Mouse (Mus musculus) erythroblast, adult 5-6 weeks (primary cell): Measurements from ENCODE around the gene Tmem219. TPM values are rescaled to one million over a fixed set of nuclear protein-coding genes. Genes with fewer than 3 reads are reported as not detected.
"Not testable (repeated sequence)": the region's sequence is repeated elsewhere in the genome, so short reads cannot be mapped to it uniquely, and the experiment has no call there.

ENCODE experiments used
- ATAC-seq: replicated peaks from 2 replicates; pipeline ENCODE4 v1.8.0; 2016; ENCODE audit warnings: moderate number of reproducible peaks, mild to moderate bottlenecking, moderate TSS enrichment, inconsistent platforms; ENCODE audit not compliant: poor library complexity, low FRiP score, severe bottlenecking
- total RNA-seq, 2 experiments: library from RNA; stranded (forward) in 1 of 2; stranded (reverse) in 1 of 2; fragments of 150-400 nt in 1 of 2; fragments of 200-764, 138-1000 nt in 1 of 2; gene quantifications; 2 replicates each; pipeline versions ENCODE4 v1.2.3 to v1.2.4; 2015 to 2017; ENCODE audit warnings: low replicate concordance in 2 of 2

The Tmem219 gene
- total RNA-seq, 2 experiments from 2014 or later = 4.0 to 6.8 TPM

- peak; percentile 94 for ATAC-seq
Measured at GRCm38 (mm10) chr7:126928384-126929037, 5.8 kb upstream of the Tmem219 start, which contains the start of gene Kctd13. Gene Kctd13, plus strand, starts transcription at chr7:126928879.

DNA sequence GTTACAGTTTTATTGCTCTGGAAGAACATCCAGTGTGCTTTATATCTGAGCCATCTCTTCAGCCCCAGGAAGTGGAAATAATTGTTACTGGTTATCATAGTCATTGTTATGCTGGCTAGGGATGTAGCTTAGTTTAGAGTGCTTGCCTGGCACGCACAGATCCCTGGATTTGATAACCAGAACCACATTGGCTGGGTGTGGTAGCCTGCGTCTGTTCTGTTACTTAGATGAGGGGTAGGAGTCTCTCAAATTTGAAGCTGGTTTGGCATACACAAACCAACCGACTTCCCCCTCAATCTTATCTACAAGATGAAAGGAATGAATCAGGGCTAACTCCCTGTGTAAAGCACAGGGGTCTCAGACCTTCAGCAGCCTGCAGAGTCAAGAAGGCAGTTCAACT lies 3.6 kb upstream of the Tmem219 start:
- no peak for ATAC-seq

GRCm38 (mm10) chr7:126923999-126924398 lies 1.3 kb upstream of the Tmem219 start:
- no peak for ATAC-seq

DNA sequence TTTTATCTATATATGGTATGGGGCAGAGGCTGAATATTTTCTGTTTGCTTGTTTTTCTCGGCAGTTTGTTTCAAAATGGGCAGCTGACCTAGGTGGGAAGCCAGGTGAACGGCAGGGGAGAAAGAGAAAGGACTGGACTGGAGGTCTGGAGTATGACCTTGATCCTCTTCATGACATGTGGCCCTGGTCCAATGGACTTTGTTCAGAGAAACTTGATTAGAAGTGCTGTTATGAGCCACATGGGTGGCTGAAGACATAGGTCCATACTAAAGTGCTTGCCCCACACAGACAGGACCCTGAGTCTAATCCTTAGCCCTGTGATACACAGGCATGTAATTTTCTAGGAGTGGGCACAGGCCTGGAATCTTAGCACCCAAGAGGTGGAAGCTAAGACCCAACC lies 1.2 kb downstream of the Tmem219 start:
- no peak for ATAC-seq

DNA sequence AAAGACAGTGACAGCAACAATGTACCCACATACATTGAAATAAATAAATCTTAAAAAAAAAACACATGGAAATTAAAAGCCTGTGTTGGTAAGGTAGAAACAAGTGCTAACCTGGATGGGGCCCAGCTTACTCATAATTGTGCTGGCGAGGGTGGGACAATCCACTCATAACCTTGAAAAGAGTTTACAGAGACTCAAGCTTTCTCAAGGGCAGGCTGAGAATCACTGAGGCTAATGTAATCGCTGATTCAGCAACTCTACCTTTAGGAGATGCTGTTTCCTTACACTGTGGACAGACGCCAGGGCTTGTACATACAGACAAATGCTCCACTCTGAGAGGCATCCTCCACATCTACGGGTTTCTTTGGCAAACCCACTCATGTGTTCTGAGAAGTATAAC lies 2.7 kb downstream of the Tmem219 start:
- no peak for ATAC-seq

DNA sequence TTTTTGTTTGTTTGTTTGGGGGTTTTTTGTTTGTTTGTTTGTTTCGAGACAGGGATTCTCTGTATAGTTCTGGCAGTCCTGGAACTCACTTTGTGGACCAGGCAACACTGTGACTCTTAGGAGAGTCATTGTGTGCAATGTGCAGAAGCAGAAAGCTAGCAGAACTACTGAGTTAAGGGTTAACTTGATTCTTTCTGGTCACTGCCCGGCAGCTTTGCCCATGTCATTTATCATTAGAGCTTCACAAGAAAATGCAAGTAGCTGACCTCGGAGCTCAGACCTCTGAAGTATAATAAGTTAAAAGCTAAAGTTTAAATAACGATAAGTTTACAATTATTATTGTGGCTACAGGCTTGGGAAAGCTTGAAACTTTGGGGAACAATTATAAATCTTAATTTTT lies 4.4 kb downstream of the Tmem219 start:
- ATAC-seq = not testable (repeated sequence)

GRCm38 (mm10) chr7:126914844-126915243 lies 7.9 kb downstream of the Tmem219 start:
- ATAC-seq = 0 out of 2 replicates have a peak, but pooled peaks have one; percentile 23

- ATAC-seq = peak; percentile 55; the same call in 1 of the 2 replicates
Measured at GRCm38 (mm10) chr7:126905590-126905989, 17.1 kb downstream of the Tmem219 start.

- ATAC-seq = not testable (repeated sequence)
Measured at GRCm38 (mm10) chr7:126899781-126900180, 22.9 kb downstream of the Tmem219 start.

GRCm38 (mm10) chr7:126898102-126898990 lies 24.4 kb downstream of the Tmem219 start:
- peak; percentile 94 for ATAC-seq

DNA sequence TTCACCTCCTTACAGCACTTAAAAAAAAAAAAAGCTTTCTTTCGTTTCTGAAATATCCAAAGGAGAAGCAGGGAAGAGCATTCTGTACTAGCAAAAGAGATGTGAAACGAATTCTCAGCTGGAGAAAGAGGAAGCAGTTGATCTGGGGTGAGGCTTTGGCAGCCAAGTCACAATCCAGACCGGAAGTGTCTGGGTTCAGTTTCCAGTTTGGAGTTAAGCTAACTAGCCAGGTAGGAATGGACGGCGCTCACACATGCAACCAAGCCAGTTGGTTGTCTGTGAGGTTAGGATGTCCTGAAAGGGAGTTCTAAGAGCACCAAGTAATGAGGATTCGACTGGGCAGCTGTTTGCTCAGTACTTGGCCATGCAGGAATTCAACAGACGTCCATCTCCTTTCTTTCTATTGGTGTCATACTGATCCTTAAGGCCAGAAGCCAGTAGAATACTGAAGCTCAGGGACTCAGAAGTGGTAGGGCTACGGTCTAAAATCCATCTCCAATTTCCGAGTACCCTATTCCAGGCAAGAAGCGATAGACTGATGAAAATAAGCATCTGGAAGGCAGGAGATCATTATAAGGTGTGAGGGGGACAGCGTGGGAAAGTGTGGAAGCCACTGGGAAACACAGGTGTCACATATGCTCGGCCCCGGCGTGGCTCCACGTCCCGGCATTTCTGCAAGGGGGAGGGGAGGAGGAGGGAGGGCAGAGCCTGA lies 25.2 kb downstream of the Tmem219 start:
- peak; percentile 73 for ATAC-seq

GRCm38 (mm10) chr7:126896912-126897311 lies 25.8 kb downstream of the Tmem219 start:
- no peak for ATAC-seq

GRCm38 (mm10) chr7:126888852-126889251 lies 33.9 kb downstream of the Tmem219 start:
- ATAC-seq = no peak

- ATAC-seq = no peak
Measured at GRCm38 (mm10) chr7:126887281-126887680, 35.4 kb downstream of the Tmem219 start.

GRCm38 (mm10) chr7:126884286-126885164 lies 38.2 kb downstream of the Tmem219 start, which contains the start of gene Taok2:
Gene Taok2, minus strand, starts transcription at chr7:126884703.
- peak; percentile 89 for ATAC-seq

DNA sequence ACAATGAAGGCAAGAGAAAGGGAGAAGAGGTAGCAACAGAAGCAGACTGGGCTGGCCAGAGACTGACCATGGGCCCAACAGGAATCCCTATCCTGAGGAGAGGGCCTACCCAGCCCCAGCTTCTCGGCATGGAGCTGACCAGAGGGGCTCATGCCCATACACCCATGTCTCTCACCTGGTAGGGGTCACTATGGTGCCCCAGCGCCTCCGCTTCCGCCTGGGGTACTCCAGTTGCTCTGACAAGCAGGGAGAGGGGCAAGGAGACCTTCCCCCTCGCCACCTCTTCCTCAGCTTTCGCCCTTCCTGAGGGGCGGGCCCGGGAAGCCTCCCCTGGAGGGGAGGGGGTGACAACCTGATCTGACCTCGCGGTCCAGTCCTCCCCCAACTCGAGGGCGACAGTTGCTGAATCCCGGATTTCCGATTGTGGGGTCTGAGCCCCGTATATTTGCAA lies 39.0 kb downstream of the Tmem219 start:
- peak; percentile 11; the same call in 1 of the 2 replicates for ATAC-seq

DNA sequence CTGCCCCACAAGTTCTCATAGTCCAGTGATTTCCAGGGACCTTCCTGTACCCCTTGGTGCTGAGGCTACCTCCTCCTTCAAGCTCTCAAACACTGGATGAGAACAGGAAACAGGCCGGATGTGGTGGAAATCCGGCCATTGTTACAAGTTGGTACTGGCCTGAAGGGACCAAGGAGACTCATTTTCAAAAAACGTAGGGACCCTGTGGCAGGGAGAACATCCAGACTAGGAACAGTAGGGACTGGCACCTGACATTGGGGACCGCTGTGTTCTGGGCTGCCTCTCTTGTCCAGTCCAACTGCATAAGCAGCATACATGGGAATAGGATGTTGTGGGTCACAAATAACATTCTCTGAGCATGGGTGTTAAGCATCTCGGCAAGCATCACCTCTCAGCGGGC lies 41.7 kb downstream of the Tmem219 start:
- no peak for ATAC-seq

DNA sequence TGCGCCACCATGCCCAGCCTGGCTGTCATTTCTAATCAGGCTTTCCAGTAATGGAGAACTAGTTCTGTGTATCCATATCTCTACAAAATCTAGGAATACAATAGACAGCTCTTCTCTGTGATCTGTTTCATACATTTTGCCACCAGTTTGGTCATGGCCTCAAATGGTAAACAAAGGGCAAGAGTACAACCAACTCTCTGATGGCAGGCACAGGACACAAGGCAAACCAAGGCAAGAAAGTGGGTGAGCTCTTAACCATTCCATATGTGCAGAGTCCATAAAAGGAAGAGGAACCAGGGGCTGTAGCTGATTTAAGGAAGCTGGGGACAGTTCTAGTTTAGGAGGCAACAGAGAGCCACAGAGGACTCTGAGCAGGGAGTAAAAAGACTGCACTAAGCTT lies 45.5 kb downstream of the Tmem219 start:
- no peak for ATAC-seq

DNA sequence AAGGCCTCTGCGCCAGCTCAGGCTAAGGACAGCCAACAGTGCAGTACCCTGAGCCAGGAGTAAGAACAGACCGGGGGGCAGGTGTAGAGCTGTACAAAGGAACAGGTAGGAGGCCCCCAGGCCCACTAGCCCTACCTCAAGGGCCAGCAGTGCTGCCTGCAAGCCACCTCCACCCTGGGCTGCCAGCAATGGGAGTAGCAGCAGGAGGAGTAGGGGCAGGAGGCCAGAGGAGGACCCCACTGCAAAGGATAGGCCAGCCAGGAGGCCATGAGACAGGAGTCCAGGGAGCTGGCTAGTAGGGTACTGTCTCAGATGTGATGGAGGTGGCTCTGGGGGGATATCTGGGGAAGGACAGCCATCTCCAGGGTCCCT lies 52.2 kb downstream of the Tmem219 start:
- ATAC-seq = no peak
